Mouse (Mus musculus) forebrain, embryonic 10.5 days (tissue): ENCODE results near the gene Pax6. TPM values are rescaled to one million over a fixed set of nuclear protein-coding genes. Genes with fewer than 3 reads are reported as not detected.

Experiments used
- DNase-seq: peaks from one replicate; pipeline ENCODE4 v3.0.0-alpha.2; 2017; ENCODE audit warnings: low spot score; ENCODE audit errors: extremely low spot score
- H3K27ac ChIP-seq: fragments of 300-500 bp; sonication (generic); 2 replicates; pipeline ENCODE4 v1.5.1; 2016; ENCODE audit warnings: mild to moderate bottlenecking
- H3K27me3 ChIP-seq: fragments of 300-500 bp; sonication (generic); 2 replicates; pipeline ENCODE4 v1.6.1; 2016; ENCODE audit warnings: mild to moderate bottlenecking; ENCODE audit not compliant: poor library complexity, severe bottlenecking
- H3K36me3 ChIP-seq: fragments of 300-500 bp; sonication (generic); replicated peaks from 2 replicates; pipeline ENCODE4 v1.6.1; 2016; ENCODE audit warnings: mild to moderate bottlenecking, moderate library complexity
- H3K4me1 ChIP-seq: fragments of 300-500 bp; sonication (generic); 2 replicates; pipeline ENCODE4 v1.6.1; 2016
- H3K4me3 ChIP-seq: fragments of 300-500 bp; sonication (generic); 2 replicates; pipeline ENCODE4 v1.5.1; 2016; ENCODE audit warnings: mild to moderate bottlenecking, moderate library complexity
- H3K9me3 ChIP-seq: fragments of 300-500 bp; sonication (generic); 2 replicates; pipeline ENCODE4 v1.6.1; 2016; ENCODE audit warnings: mild to moderate bottlenecking, moderate library complexity
- WGBS: fragments of 180-500 bp; shearing (Covaris S2); methylation state at CpG from one replicate; pipeline ENCODE4 v1.1.7; 2016; 5-methylcytosine and 5-hydroxymethylcytosine counted together
- polyA plus RNA-seq: library from polyadenylated mRNA; unstranded; fragments of >200 nt; fragmentation: Nextera tagmentation; extraction: Ambion mirVana; gene quantifications from 2 replicates; pipeline ENCODE4 v1.2.1, GENCODE M21; 2016

Gene Pax6
- polyA plus RNA-seq, 1 experiment from 2014 or later = 76.8 TPM

DNA sequence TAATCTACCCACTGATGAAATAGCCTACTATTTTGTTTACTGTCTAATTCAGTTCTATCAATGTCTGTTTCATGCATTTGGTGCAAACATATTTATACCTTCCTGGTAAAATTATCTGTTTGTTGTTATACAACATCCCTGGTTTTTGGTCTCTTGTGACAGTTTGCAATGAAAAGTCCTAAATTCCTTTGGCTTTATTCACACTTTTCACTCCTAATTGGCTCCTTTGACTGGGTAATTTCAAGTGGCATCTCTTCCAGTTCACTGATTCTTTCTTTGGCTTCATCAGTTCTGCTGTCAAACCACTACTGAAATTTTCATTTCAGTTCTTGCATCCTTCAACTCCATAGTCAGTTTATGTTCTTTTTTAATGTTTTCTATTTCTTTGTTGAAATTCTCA, 67.5 kb downstream of the Pax6 start:
- Histone ChIP-seq H3K4me3 (no peak overlapping the region), H3K9me3 (no peaks in the 10 kb centered on the region), H3K4me1 (peaks cover 27% of the 10 kb centered on the region), H3K27me3 (peaks cover 15% of the 10 kb centered on the region), H3K36me3 (no peaks in the 10 kb centered on the region), H3K27ac (no peak overlapping the region)
- no peak for DNase-seq

DNA sequence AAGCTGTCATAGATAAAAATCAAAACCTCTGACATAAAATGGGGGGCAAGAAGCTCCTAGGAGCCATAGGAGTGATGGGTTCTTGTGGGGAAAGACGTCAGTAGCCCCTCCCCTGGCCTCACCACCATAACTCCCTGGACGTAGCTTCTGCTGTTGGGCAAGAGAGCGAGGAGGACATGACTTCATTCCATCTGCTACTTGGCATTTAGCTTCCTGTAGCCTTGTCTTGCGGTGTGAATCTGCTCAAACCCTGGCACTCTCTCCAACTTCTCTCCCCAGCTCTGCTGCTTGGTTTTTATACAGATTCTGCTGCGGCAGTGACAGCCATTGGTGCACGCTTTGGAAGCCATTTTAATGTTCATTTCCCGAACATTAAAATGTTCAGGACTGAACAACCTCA, 78.2 kb downstream of the Pax6 start:
- Histone ChIP-seq H3K9me3 (no peaks in the 10 kb centered on the region; the same call in 1 of the 2 replicates), H3K36me3 (no peaks in the 10 kb centered on the region; the same call in 1 of the 2 replicates), H3K4me3 (no peak overlapping the region), H3K4me1 (0 out of 2 replicates have a peak, but pooled peaks cover under 1% of the 10 kb centered on the region), H3K27ac (no peak overlapping the region), H3K27me3 (no peaks in the 10 kb centered on the region)
- WGBS = 91% methylated on average over 7 of the region's 7 CpGs
- DNase-seq = no peak

Other genes starting within 250 kb of the Pax6 start
- gene Elp4, start 235.7 kb downstream of the Pax6 start, polyA plus RNA-seq = 73.3 and 73.5 TPM in 2 replicates
- gene Immp1l, start 235.7 kb downstream of the Pax6 start, polyA plus RNA-seq = 139 and 140 TPM in 2 replicates